Mouse (Mus musculus): ENCODE data around the gene Pdcd2. TPM values are rescaled to one million over a fixed set of nuclear protein-coding genes. Genes with fewer than 3 reads are reported as not detected.

The Pdcd2 gene
- polyA plus RNA-seq (2014; fragmentation: Illumina TruSeq; extraction: RNeasy Lipid Tissue Mini Kit (QIAGEN cat#74804); ENCODE audit: low read depth, low replicate concordance), result 27.7 TPM

GRCm38 (mm10) chr17:15526986-15527810 is at the start of gene Pdcd2:
Gene Pdcd2 (minus strand): TSS chr17:15527301.

GRCm38 (mm10) chr17:15564014-15564927 is 37.2 kb upstream of the Pdcd2 start, which contains the start of gene Prdm9:
Gene Prdm9 (minus strand): TSS chr17:15564354.

GRCm38 (mm10) chr17:15499656-15500394 is 27.3 kb downstream of the Pdcd2 start, which contains the start of the genes Psmb1 and Tbp:
Gene Psmb1 (minus strand): TSS chr17:15499751.
Gene Tbp (plus strand): TSS chr17:15499888.

Other genes with a start within 250 kb of the Pdcd2 start
- gene Dll1, start 150.4 kb downstream of the Pdcd2 start, polyA plus RNA-seq (2014; fragmentation: Illumina TruSeq; extraction: RNeasy Lipid Tissue Mini Kit (QIAGEN cat#74804); ENCODE audit: low read depth, low replicate concordance), result 7.9 TPM
- gene Fam120b, start 131.1 kb downstream of the Pdcd2 start, polyA plus RNA-seq (2014; fragmentation: Illumina TruSeq; extraction: RNeasy Lipid Tissue Mini Kit (QIAGEN cat#74804); ENCODE audit: low read depth, low replicate concordance), result 21.7 TPM
- gene Psmb1, start 27.6 kb downstream of the Pdcd2 start, polyA plus RNA-seq (2014; fragmentation: Illumina TruSeq; extraction: RNeasy Lipid Tissue Mini Kit (QIAGEN cat#74804); ENCODE audit: low read depth, low replicate concordance), result 124 TPM
- 33.6 TPM for gene Tbp, start 27.4 kb downstream of the Pdcd2 start, polyA plus RNA-seq (2014; fragmentation: Illumina TruSeq; extraction: RNeasy Lipid Tissue Mini Kit (QIAGEN cat#74804); ENCODE audit: low read depth, low replicate concordance)
- gene Prdm9, start 37.1 kb upstream of the Pdcd2 start, polyA plus RNA-seq (2014; fragmentation: Illumina TruSeq; extraction: RNeasy Lipid Tissue Mini Kit (QIAGEN cat#74804); ENCODE audit: low read depth, low replicate concordance), result 10.0 TPM
- 12.1 TPM for gene Chd1, start 177.7 kb upstream of the Pdcd2 start, polyA plus RNA-seq (2014; fragmentation: Illumina TruSeq; extraction: RNeasy Lipid Tissue Mini Kit (QIAGEN cat#74804); ENCODE audit: low read depth, low replicate concordance)